Mouse (Mus musculus): Measurements from ENCODE around the gene Ldha.

DNA sequence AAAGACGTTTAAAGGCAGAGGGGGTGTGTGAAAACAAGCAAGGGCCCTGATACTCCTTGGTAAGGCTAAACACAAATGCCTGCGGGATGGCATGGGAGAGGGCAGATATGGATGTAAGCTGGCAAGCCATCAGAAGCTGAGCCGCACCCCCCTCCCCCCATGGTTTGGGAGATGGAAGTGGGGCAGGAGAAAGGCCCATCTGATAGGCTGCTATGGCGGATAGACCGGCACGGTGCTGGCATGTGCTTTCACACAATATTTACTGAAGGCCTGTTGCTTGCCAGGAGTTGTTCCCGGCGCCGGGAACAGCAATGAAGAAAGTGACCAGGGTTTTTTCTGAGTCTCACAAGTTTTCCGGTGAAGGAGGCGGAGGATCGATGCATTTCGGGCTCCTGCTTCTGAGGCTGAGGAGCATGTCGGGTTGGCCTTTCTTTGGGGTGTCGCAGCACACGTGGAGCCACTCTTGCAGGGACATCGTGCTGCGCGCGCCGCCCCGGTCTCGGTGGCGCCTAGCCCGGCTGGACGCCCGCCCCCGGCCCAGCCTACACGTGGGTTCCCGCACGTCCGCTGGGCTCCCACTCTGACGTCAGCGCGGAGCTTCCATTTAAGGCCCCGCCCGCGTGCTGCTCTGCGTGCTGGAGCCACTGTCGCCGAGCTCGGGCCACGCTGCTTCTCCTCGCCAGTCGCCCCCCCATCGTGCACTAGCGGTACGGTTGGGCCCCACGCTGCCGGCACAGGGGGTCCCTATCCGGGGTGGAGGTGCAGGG lies 4.1 kb downstream of the Ldha start:
- TF ChIP-seq CTCF (IDR thresholded peaks at IDR 0.05; ENCODE audit: control insufficient read depth, insufficient read depth, low read length) (no peak), POLR2A (IDR thresholded peaks at IDR 0.05; ENCODE audit: borderline replicate concordance, control insufficient read depth, low read depth, low read length) (peak; percentile 97)

Data from bone marrow, adult 2 months (tissue).